Mouse (Mus musculus) A20 (cell line): ENCODE results near the gene Trappc2.
A peak's percentile ranks its signal among the peaks of the same experiment; 100 is the strongest.

Source experiments
- DNase-seq: peaks from one replicate; pipeline ENCODE4 v3.0.0-alpha.2; 2011; ENCODE audit warnings: low read depth, low spot score

Gene Trappc2

GRCm38 (mm10) chrX:166440036-166440615 is at the start of gene Trappc2:
Trappc2 (plus strand) TSS chrX:166440574.
- no peak for DNase-seq

GRCm38 (mm10) chrX:166393753-166394152 is 46.6 kb upstream of the Trappc2 start:
- peak; percentile 2 for DNase-seq

GRCm38 (mm10) chrX:166407865-166408264 is 32.5 kb upstream of the Trappc2 start:
- no peak for DNase-seq

- DNase-seq = peak; percentile 46
Observed at GRCm38 (mm10) chrX:166416196-166416595, 24.2 kb upstream of the Trappc2 start.

GRCm38 (mm10) chrX:166434812-166435211 is 5.6 kb upstream of the Trappc2 start:
- no peak for DNase-seq

- DNase-seq = peak; percentile 91
Observed at GRCm38 (mm10) chrX:166440616-166441063, 266 bp downstream of the Trappc2 start, which contains the start of gene Ofd1. Ofd1 (minus strand) TSS chrX:166440704.

GRCm38 (mm10) chrX:166444552-166444951 is 4.2 kb downstream of the Trappc2 start:
- no peak for DNase-seq

GRCm38 (mm10) chrX:166453532-166453931 is 13.2 kb downstream of the Trappc2 start:
- DNase-seq = no peak

- DNase-seq = no peak
Observed at GRCm38 (mm10) chrX:166454331-166454730, 14.0 kb downstream of the Trappc2 start.

GRCm38 (mm10) chrX:166455525-166455924 is 15.2 kb downstream of the Trappc2 start:
- no peak for DNase-seq

- DNase-seq = peak; percentile 36
Observed at GRCm38 (mm10) chrX:166468321-166468720, 27.9 kb downstream of the Trappc2 start.

- no peak for DNase-seq
Observed at GRCm38 (mm10) chrX:166472612-166473011, 32.2 kb downstream of the Trappc2 start.

- DNase-seq = no peak
Observed at GRCm38 (mm10) chrX:166477393-166477792, 37.0 kb downstream of the Trappc2 start.

- DNase-seq = peak; percentile 44
Observed at GRCm38 (mm10) chrX:166478631-166479364, 38.4 kb downstream of the Trappc2 start.

GRCm38 (mm10) chrX:166479365-166479983 is 39.1 kb downstream of the Trappc2 start, which contains the start of gene Rab9:
Rab9 (minus strand) TSS chrX:166479867.
- DNase-seq = peak; percentile 92

GRCm38 (mm10) chrX:166495052-166495451 is 54.7 kb downstream of the Trappc2 start:
- DNase-seq = no peak

GRCm38 (mm10) chrX:166497771-166498170 is 57.4 kb downstream of the Trappc2 start:
- DNase-seq = no peak

- DNase-seq = no peak
Observed at GRCm38 (mm10) chrX:166499496-166500190, 59.3 kb downstream of the Trappc2 start.
